ENCODE assay signal across 10 mouse cellular contexts in genomic region chr2:33207069-33207468, GRCm38 (mm10). TPM values are rescaled to one million over a fixed set of nuclear protein-coding genes. Genes with fewer than 3 reads are reported as not detected.
DNase-seq lines count a peak whose midpoint lies in the region; ATAC-seq and TF ChIP-seq lines count a peak whose summit lies in the region.
"Had no signal": no experiment of that assay in that cellular context is flagged by ENCODE, and none has a peak within 500 bp of the region (broad histone marks: within the 10 kb centered on the region; RNA-seq: fewer than 3 reads in every experiment).

No protein-coding gene starts in this region.

- 31% methylated on average over 4 of the region's 4 CpGs for WGBS in midbrain, embryonic 12.5 days
- WGBS in midbrain, postnatal 0 days, result 30% methylated on average over 4 of the region's 4 CpGs
- WGBS in heart, embryonic 10.5 days, result 11% methylated on average over 4 of the region's 4 CpGs
- 23% methylated on average over 4 of the region's 4 CpGs for WGBS in intestine, embryonic 16.5 days

- no peak overlapping the region for H3K4me3 ChIP-seq in midbrain, embryonic 12.5 days
- H3K4me3 ChIP-seq in midbrain, postnatal 0 days (ENCODE audit: low read depth, low read length), result no peak overlapping the region
- H3K4me3 ChIP-seq in heart, embryonic 10.5 days, result no peak overlapping the region
- H3K4me3 ChIP-seq in intestine, embryonic 16.5 days (ENCODE audit: low read length), result no peak overlapping the region
- H3K4me3 ChIP-seq in myocyte, result no peak overlapping the region
- H3K4me3 ChIP-seq: megakaryocyte, embryonic 14.5 days had no signal

- no peaks in the 10 kb centered on the region for H3K27me3 ChIP-seq in midbrain, embryonic 12.5 days
- H3K27me3 ChIP-seq in midbrain, postnatal 0 days (ENCODE audit: insufficient read depth, low read length), result no peaks in the 10 kb centered on the region
- no peaks in the 10 kb centered on the region for H3K27me3 ChIP-seq in heart, embryonic 10.5 days (ENCODE audit: insufficient read depth, poor library complexity, severe bottlenecking)
- no peaks in the 10 kb centered on the region for H3K27me3 ChIP-seq in intestine, embryonic 16.5 days (replicated peaks; ENCODE audit: control insufficient read depth, insufficient read depth, low read length)
- H3K27me3 ChIP-seq in myocyte (ENCODE audit: control insufficient read depth, insufficient read depth, insufficient read length), result no peaks in the 10 kb centered on the region

- H3K27ac ChIP-seq in midbrain, embryonic 12.5 days (replicated peaks), result peak overlapping the region; percentile 30; the same call in 1 of the 2 replicates
- H3K27ac ChIP-seq in midbrain, postnatal 0 days (ENCODE audit: low read depth, low read length), result no peak overlapping the region
- peak overlapping the region; percentile 73 for H3K27ac ChIP-seq in heart, embryonic 10.5 days
- peak overlapping the region; percentile 16; the same call in 1 of the 2 replicates for H3K27ac ChIP-seq in intestine, embryonic 16.5 days (ENCODE audit: low read length)

- DNase-seq in midbrain, postnatal 0 days (ENCODE audit: low spot score), result no peak
- no peak for DNase-seq in heart, embryonic 10.5 days (ENCODE audit: low spot score)
- no peak for DNase-seq in adrenal gland, postnatal 25 days
- no peak for DNase-seq in cerebellum, adult 11-12 months
- no peak for DNase-seq in frontal cortex, postnatal 25 days (ENCODE audit: low spot score in 2 of 2)
- DNase-seq: right cerebral cortex, adult 18-20 months had no signal

- TF ChIP-seq POLR2A in myocyte (IDR thresholded peaks at IDR 0.05; ENCODE audit: insufficient read length, low read depth), result no peak

- no peaks in the 10 kb centered on the region for H3K9me3 ChIP-seq in midbrain, embryonic 12.5 days
- H3K9me3 ChIP-seq in midbrain, postnatal 0 days (ENCODE audit: low read length), result no peaks in the 10 kb centered on the region
- no peaks in the 10 kb centered on the region for H3K9me3 ChIP-seq in heart, embryonic 10.5 days
- no peaks in the 10 kb centered on the region for H3K9me3 ChIP-seq in intestine, embryonic 16.5 days (ENCODE audit: control insufficient read depth, low read length)
- H3K9me3 ChIP-seq: megakaryocyte, embryonic 14.5 days had no signal

- ATAC-seq in midbrain, embryonic 12.5 days (ENCODE audit: low FRiP score, low read depth), result no peak
- ATAC-seq in midbrain, postnatal 0 days (ENCODE audit: low FRiP score), result no peak
- peak; percentile 13; the same call in 1 of the 2 replicates for ATAC-seq in intestine, embryonic 16.5 days

- no peak for TF ChIP-seq CTCF in midbrain, postnatal 0 days (IDR thresholded peaks at IDR 0.05)

- no peak overlapping the region for H3K9ac ChIP-seq in midbrain, embryonic 12.5 days (replicated peaks)
- no peak overlapping the region for H3K9ac ChIP-seq in midbrain, postnatal 0 days (replicated peaks; ENCODE audit: low read length, poor library complexity, severe bottlenecking)
- H3K9ac ChIP-seq in intestine, embryonic 16.5 days (ENCODE audit: low read depth, low read length), result no peak overlapping the region

- no peak overlapping the region for H3ac ChIP-seq in myocyte (ENCODE audit: control insufficient read depth, insufficient read length)

- no peaks in the 10 kb centered on the region for H3K36me3 ChIP-seq in midbrain, embryonic 12.5 days
- no peaks in the 10 kb centered on the region for H3K36me3 ChIP-seq in midbrain, postnatal 0 days (ENCODE audit: insufficient read depth, low read length)
- no peaks in the 10 kb centered on the region for H3K36me3 ChIP-seq in heart, embryonic 10.5 days
- no peaks in the 10 kb centered on the region for H3K36me3 ChIP-seq in intestine, embryonic 16.5 days (ENCODE audit: control insufficient read depth, insufficient read depth, low read length)
- no peaks in the 10 kb centered on the region for H3K36me3 ChIP-seq in myocyte (ENCODE audit: control insufficient read depth, insufficient read depth)

- H3K4me2 ChIP-seq in midbrain, embryonic 12.5 days (replicated peaks), result no peak overlapping the region
- H3K4me2 ChIP-seq in midbrain, postnatal 0 days (ENCODE audit: low read depth, low read length, poor library complexity, severe bottlenecking), result no peak overlapping the region
- H3K4me2 ChIP-seq in intestine, embryonic 16.5 days (ENCODE audit: low read depth, low read length), result no peak overlapping the region
- H3K4me2 ChIP-seq in myocyte (ENCODE audit: low read depth), result peak overlapping the region; percentile 92

- no peaks in the 10 kb centered on the region for H3K79me2 ChIP-seq in myocyte (ENCODE audit: control insufficient read depth, insufficient read depth)

- H3K4me1 ChIP-seq in midbrain, embryonic 12.5 days, result peaks cover 27% of the 10 kb centered on the region
- peaks cover 12% of the 10 kb centered on the region; the same call in 1 of the 2 replicates for H3K4me1 ChIP-seq in midbrain, postnatal 0 days (ENCODE audit: insufficient read depth, low read length)
- peaks cover 72% of the 10 kb centered on the region for H3K4me1 ChIP-seq in heart, embryonic 10.5 days
- peaks cover 23% of the 10 kb centered on the region for H3K4me1 ChIP-seq in intestine, embryonic 16.5 days (ENCODE audit: control insufficient read depth, insufficient read depth, low read length)

TF ChIP-seq in myocyte, 11 proteins besides CTCF, POLR2A, EP300 and RAD21:
- TF ChIP-seq MYOG (IDR thresholded peaks at IDR 0.05; ENCODE audit: control insufficient read depth in 1 of 3, insufficient read depth in 1 of 3, insufficient read length in 2 of 3, low read depth in 2 of 3) (peak in 2 of 3 experiments; percentile 64 to 71), SRF (IDR thresholded peaks at IDR 0.05; ENCODE audit: control insufficient read depth, insufficient read length, low read depth) (no peak), MYOD1 (IDR thresholded peaks at IDR 0.05; ENCODE audit: control insufficient read depth in 1 of 3, insufficient read length in 2 of 3, low read depth in 2 of 3) (peak; percentile 25 to 31 (median 27))

RNA-seq across cellular contexts. Expression of gene Angptl2, which starts 8.8 kb away (rescaled TPM):
- polyA plus RNA-seq in midbrain, embryonic 12.5 days (2016; fragmentation: Nextera tagmentation; extraction: Ambion mirVana), result 26.5 and 31.5 TPM in 2 replicates
- 16.7 and 16.8 TPM in 2 replicates for total RNA-seq in midbrain, postnatal 0 days (2014; rRNA removed)
- 9.8 TPM in 2 replicates for polyA plus RNA-seq in midbrain, postnatal 0 days (2015; fragmentation: Nextera tagmentation; extraction: Ambion mirVana)
- 40.4 and 49.8 TPM in 2 replicates for polyA plus RNA-seq in heart, embryonic 10.5 days (2016; fragmentation: Nextera tagmentation; extraction: Ambion mirVana)
- 41.6 and 42.9 TPM in 2 replicates for polyA plus RNA-seq in intestine, embryonic 16.5 days (2015; fragmentation: Nextera tagmentation; extraction: Ambion mirVana)
- polyA plus RNA-seq in myocyte (2012; fragmentation: generic; extraction: Trizol), result 130 TPM
- total RNA-seq in adrenal gland, postnatal 25 days (2021), result 21.2 and 23.6 TPM in 2 replicates
